Mouse (Mus musculus): Measurements from ENCODE around the gene Gm20890.
"Not testable (repeated sequence)": the region's sequence is repeated elsewhere in the genome, so short reads cannot be mapped to it uniquely, and the experiment has no call there.

Gm20890 gene

DNA sequence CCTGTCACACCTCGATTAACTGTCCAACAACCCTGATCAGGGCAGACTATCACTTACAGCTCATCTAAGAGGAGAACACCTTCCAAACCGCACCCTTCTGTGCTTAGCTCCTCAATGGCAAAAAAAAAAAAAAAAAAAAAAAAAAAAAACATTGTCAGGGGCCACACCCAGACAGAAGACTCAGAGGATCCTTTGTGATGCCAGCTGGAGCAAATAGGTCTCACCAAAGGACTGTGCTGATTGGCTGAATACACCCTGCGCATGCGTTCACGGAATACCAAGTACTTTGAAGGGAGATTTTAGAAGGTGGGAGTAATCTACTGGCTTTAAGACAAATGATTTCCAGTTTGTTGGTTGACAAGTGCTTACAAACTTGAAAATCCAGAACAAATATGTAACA, at the start of gene Gm20890:
Gene Gm20890 (minus strand): TSS at position 101 of the 400 bp plus-strand sequence.
- CTCF ChIA-PET, result not testable (repeated sequence)
